Mouse (Mus musculus): ENCODE results near the gene Polr3g. TPM values are rescaled to one million over a fixed set of nuclear protein-coding genes. Genes with fewer than 3 reads are reported as not detected.

Gene Polr3g
- 15.8 and 16.9 TPM in 2 replicates for polyA plus RNA-seq (2014; fragmentation: Nextera tagmentation; extraction: Ambion mirVana)

DNA sequence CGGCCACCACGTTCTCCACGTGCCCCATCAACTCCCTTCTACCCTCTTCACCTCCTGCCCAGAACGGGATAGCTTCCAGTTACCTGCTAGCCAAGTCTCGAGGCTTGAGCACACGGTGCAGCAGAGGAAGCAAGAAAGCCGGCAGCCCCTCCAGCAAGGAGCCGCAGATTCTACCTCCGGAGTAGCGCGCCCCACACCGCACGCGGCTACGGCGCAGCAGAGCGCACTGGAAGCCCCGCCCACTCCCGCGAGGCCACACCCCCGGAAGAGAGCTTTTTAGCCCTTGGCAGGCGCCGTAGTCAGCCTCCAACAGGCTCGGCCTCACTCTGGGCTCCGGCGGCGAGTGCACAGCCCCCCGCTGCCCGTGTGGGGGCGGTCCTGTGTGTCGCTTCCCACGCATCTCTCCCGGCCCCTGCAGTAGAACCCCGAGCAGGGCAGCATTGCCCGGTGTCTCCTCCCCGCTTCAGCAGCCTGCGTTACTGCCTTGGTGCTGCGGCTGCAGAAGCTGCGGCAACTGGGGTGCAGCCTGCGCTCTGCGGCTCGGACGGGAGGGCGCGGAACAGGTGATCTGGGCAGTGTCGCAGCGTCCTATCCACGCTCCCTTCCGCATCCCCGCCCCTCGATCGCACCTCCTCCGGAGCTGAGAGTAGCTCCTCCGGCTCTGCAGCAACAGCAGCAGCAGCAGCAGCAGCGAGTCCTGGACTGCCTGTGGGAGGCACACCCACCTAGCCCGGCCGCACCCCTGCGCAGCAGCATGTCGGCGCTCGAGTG, at the start of gene Polr3g, which contains the start of gene Mblac2:
Polr3g (minus strand) TSS at position 239 of the 771 bp plus-strand sequence.
Mblac2 (plus strand) TSS at position 567 of the 771 bp plus-strand sequence.
- H3K4me1 ChIP-seq (ENCODE audit: control insufficient read depth in 2 of 2, insufficient read depth in 2 of 2, low read length in 2 of 2), result peaks cover 0 to 19% of the 10 kb centered on the region in 2 experiments
- H3K9ac ChIP-seq (ENCODE audit: low read length), result peak within 1 kb of the TSS; percentile 79
- H3K9me3 ChIP-seq (ENCODE audit: control insufficient read depth, low read length), result no peaks in the 10 kb centered on the region
- no peaks in the 10 kb centered on the region for H3K27me3 ChIP-seq (ENCODE audit: control insufficient read depth, insufficient read depth, low read length)
- H3K4me2 ChIP-seq (ENCODE audit: low read length), result peak within 1 kb of the TSS; percentile 93
- no peaks in the 10 kb centered on the region for H3K36me3 ChIP-seq (ENCODE audit: control insufficient read depth, insufficient read depth, low read length)
- ATAC-seq (ENCODE audit: insufficient number of reproducible peaks, insufficient read depth, low FRiP score, low read depth), result peak; percentile 95
- WGBS, result under 1% methylated on average over 61 of the region's 61 CpGs
- peak within 1 kb of the TSS; percentile 64 to 83 for H3K27ac ChIP-seq (replicated peaks in 1 of 2; ENCODE audit: control insufficient read depth in 1 of 2, insufficient read depth in 1 of 2, low read depth in 2 of 2, low read length in 2 of 2)
- peak within 1 kb of the TSS; percentile 64 to 82 for H3K4me3 ChIP-seq (ENCODE audit: control insufficient read depth in 1 of 2, insufficient read depth in 1 of 2, low read depth in 1 of 2, low read length in 2 of 2)

DNA sequence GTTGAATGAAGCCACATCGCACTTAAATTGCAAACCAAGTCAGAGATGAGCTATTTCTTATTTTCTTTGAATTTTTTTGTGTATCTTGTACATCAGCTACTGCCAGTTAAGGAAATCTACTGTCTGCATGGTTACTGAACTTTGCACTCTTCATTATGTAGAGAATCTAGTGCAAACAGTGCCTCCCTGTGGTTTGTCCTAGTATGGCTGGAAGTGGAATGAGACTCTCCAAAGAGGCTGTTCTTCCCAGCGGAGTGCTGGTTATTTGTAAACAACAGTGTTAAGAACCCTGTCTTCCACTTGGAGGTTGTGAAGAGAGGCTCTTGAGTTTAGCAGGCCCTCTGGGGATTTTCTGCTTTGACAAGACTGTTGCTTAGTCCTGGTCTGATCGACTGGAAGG, 49.6 kb upstream of the Polr3g start:
- Histone ChIP-seq H3K9ac (ENCODE audit: low read length) (no peak overlapping the region), H3K36me3 (ENCODE audit: control insufficient read depth, insufficient read depth, low read length) (no peaks in the 10 kb centered on the region), H3K9me3 (ENCODE audit: control insufficient read depth, low read length) (no peaks in the 10 kb centered on the region), H3K4me1 (ENCODE audit: control insufficient read depth in 2 of 2, insufficient read depth in 2 of 2, low read length in 2 of 2) (no peaks in the 10 kb centered on the region), H3K27me3 (ENCODE audit: control insufficient read depth, insufficient read depth, low read length) (no peaks in the 10 kb centered on the region), H3K4me3 (ENCODE audit: control insufficient read depth in 1 of 2, insufficient read depth in 1 of 2, low read depth in 1 of 2, low read length in 2 of 2) (no peak overlapping the region), H3K4me2 (ENCODE audit: low read length) (no peak overlapping the region), H3K27ac (replicated peaks in 1 of 2; ENCODE audit: control insufficient read depth in 1 of 2, insufficient read depth in 1 of 2, low read depth in 2 of 2, low read length in 2 of 2) (no peak overlapping the region)
- no peak for ATAC-seq (ENCODE audit: insufficient number of reproducible peaks, insufficient read depth, low FRiP score, low read depth)
- WGBS, result 15% methylated on average over 3 of the region's 3 CpGs

DNA sequence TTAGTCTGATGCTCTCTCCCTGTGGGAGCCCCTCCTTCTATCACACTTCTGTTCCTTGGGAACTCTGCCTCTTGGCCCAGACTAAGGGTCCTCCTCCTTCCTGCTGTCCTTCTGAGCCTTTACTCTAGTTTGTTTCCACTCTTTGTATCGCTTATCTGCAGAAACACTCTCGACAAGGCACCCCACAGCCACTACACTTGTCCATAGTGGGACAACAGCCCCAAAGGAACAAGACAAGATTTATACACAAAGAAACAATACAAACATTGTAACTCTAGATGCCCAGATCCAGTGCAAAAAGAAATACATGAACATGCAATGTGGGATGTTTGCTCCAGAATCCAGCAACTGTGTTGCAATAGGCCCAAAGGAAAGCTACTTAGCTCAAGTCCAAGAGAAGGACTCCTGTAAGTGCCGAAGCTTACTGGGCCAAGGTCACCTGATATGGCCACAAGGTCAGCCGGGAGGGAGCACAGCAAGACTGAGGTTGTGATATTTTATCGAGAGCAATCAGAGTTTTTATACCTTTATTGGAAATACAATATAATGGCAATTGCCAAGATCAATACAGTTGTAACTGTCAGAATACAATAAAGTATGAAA, 46.3 kb upstream of the Polr3g start:
- Histone ChIP-seq H3K4me1 (ENCODE audit: control insufficient read depth in 2 of 2, insufficient read depth in 2 of 2, low read length in 2 of 2) (no peaks in the 10 kb centered on the region), H3K4me3 (ENCODE audit: control insufficient read depth in 1 of 2, insufficient read depth in 1 of 2, low read depth in 1 of 2, low read length in 2 of 2) (no peak overlapping the region), H3K27ac (replicated peaks in 1 of 2; ENCODE audit: control insufficient read depth in 1 of 2, insufficient read depth in 1 of 2, low read depth in 2 of 2, low read length in 2 of 2) (no peak overlapping the region), H3K9ac (ENCODE audit: low read length) (no peak overlapping the region), H3K9me3 (ENCODE audit: control insufficient read depth, low read length) (no peaks in the 10 kb centered on the region), H3K27me3 (ENCODE audit: control insufficient read depth, insufficient read depth, low read length) (no peaks in the 10 kb centered on the region), H3K36me3 (ENCODE audit: control insufficient read depth, insufficient read depth, low read length) (no peaks in the 10 kb centered on the region), H3K4me2 (ENCODE audit: low read length) (no peak overlapping the region)
- 70% methylated on average over 5 of the region's 5 CpGs for whole genome bisulfite sequencing
- ATAC-seq (ENCODE audit: insufficient number of reproducible peaks, insufficient read depth, low FRiP score, low read depth), result no peak

DNA sequence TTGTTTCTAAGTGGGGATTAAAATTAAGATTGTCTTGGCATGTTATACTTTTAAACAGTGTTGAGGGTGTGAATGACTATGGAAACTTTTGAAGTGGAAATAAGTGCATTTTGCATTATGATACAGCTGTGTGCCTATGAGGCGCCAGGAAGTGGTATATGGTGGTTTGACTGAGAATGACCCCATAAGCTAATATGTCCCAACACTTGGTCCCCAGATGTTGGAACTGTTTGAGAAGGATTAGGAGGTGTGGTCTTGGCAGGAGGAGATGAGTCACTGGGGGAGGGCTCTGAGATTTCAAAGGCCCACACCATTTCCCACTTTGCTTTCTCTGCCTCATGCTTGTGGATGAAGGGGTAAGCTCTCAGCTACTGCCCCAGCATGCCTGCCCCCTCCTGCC, 44.5 kb upstream of the Polr3g start:
- Histone ChIP-seq H3K4me1 (ENCODE audit: control insufficient read depth in 2 of 2, insufficient read depth in 2 of 2, low read length in 2 of 2) (no peaks in the 10 kb centered on the region), H3K27me3 (ENCODE audit: control insufficient read depth, insufficient read depth, low read length) (no peaks in the 10 kb centered on the region), H3K4me3 (ENCODE audit: control insufficient read depth in 1 of 2, insufficient read depth in 1 of 2, low read depth in 1 of 2, low read length in 2 of 2) (no peak overlapping the region), H3K27ac (replicated peaks in 1 of 2; ENCODE audit: control insufficient read depth in 1 of 2, insufficient read depth in 1 of 2, low read depth in 2 of 2, low read length in 2 of 2) (0 out of 4 replicates have a peak overlapping the region, but pooled peaks of 1 of the 2 experiments have one; percentile 33), H3K36me3 (ENCODE audit: control insufficient read depth, insufficient read depth, low read length) (no peaks in the 10 kb centered on the region), H3K4me2 (ENCODE audit: low read length) (no peak overlapping the region), H3K9me3 (ENCODE audit: control insufficient read depth, low read length) (no peaks in the 10 kb centered on the region), H3K9ac (ENCODE audit: low read length) (no peak overlapping the region)
- no peak for ATAC-seq (ENCODE audit: insufficient number of reproducible peaks, insufficient read depth, low FRiP score, low read depth)
- WGBS, result 91% methylated on average over 1 of the region's 1 CpGs

DNA sequence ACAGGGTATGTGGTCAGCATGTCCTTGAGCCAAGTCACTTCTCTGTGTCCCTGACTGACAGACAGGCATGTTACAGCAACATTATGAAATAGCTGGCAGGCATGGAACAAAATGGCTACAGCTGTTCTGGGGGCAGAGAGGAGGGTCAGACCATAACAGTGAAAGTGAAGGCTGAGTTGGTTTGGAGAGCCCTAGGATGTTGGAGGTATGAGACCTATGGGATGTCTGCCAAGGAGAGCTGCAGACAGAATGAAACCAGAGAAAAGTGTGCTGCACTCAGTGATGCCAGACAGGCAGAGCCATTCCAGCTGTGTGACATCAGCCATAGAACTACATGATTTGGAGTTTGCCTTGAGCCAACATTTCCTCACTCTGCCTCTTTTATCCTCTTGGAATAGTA, 44.1 kb upstream of the Polr3g start:
- 0 out of 4 replicates have a peak overlapping the region, but pooled peaks of 1 of the 2 experiments have one; percentile 52 for H3K27ac ChIP-seq (replicated peaks in 1 of 2; ENCODE audit: control insufficient read depth in 1 of 2, insufficient read depth in 1 of 2, low read depth in 2 of 2, low read length in 2 of 2)
- no peaks in the 10 kb centered on the region for H3K4me1 ChIP-seq (ENCODE audit: control insufficient read depth in 2 of 2, insufficient read depth in 2 of 2, low read length in 2 of 2)
- H3K27me3 ChIP-seq (ENCODE audit: control insufficient read depth, insufficient read depth, low read length), result no peaks in the 10 kb centered on the region
- no peak overlapping the region for H3K9ac ChIP-seq (ENCODE audit: low read length)
- no peaks in the 10 kb centered on the region for H3K36me3 ChIP-seq (ENCODE audit: control insufficient read depth, insufficient read depth, low read length)
- 0 out of 2 replicates have a peak, but pooled peaks have one; percentile 61 for ATAC-seq (ENCODE audit: insufficient number of reproducible peaks, insufficient read depth, low FRiP score, low read depth)
- H3K9me3 ChIP-seq (ENCODE audit: control insufficient read depth, low read length), result no peaks in the 10 kb centered on the region
- no peak overlapping the region for H3K4me3 ChIP-seq (ENCODE audit: control insufficient read depth in 1 of 2, insufficient read depth in 1 of 2, low read depth in 1 of 2, low read length in 2 of 2)
- no peak overlapping the region for H3K4me2 ChIP-seq (ENCODE audit: low read length)

DNA sequence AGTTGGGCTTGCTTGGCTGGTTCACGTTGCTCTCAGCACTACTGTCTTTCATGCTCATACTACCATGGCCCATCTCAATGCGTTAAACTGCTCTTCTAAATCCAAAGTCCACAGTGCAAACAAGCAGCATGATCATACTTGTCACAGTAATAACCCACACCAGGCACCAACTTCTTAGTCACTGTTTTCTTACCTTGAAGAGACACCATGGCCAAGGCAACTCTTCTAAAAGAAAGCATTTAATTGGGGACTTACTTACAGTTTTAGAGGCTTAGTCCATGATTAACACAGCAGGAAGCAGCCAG, 33.2 kb upstream of the Polr3g start:
- Histone ChIP-seq H3K4me3 (ENCODE audit: control insufficient read depth in 1 of 2, insufficient read depth in 1 of 2, low read depth in 1 of 2, low read length in 2 of 2) (no peak overlapping the region), H3K27me3 (ENCODE audit: control insufficient read depth, insufficient read depth, low read length) (no peaks in the 10 kb centered on the region), H3K9ac (ENCODE audit: low read length) (no peak overlapping the region), H3K36me3 (ENCODE audit: control insufficient read depth, insufficient read depth, low read length) (no peaks in the 10 kb centered on the region), H3K4me1 (ENCODE audit: control insufficient read depth in 2 of 2, insufficient read depth in 2 of 2, low read length in 2 of 2) (no peaks in the 10 kb centered on the region), H3K9me3 (ENCODE audit: control insufficient read depth, low read length) (0 out of 2 replicates have a peak, but pooled peaks cover 3% of the 10 kb centered on the region), H3K4me2 (ENCODE audit: low read length) (no peak overlapping the region), H3K27ac (replicated peaks in 1 of 2; ENCODE audit: control insufficient read depth in 1 of 2, insufficient read depth in 1 of 2, low read depth in 2 of 2, low read length in 2 of 2) (no peak overlapping the region)
- ATAC-seq (ENCODE audit: insufficient number of reproducible peaks, insufficient read depth, low FRiP score, low read depth), result no peak
- 41% methylated on average over 2 of the region's 2 CpGs for WGBS

DNA sequence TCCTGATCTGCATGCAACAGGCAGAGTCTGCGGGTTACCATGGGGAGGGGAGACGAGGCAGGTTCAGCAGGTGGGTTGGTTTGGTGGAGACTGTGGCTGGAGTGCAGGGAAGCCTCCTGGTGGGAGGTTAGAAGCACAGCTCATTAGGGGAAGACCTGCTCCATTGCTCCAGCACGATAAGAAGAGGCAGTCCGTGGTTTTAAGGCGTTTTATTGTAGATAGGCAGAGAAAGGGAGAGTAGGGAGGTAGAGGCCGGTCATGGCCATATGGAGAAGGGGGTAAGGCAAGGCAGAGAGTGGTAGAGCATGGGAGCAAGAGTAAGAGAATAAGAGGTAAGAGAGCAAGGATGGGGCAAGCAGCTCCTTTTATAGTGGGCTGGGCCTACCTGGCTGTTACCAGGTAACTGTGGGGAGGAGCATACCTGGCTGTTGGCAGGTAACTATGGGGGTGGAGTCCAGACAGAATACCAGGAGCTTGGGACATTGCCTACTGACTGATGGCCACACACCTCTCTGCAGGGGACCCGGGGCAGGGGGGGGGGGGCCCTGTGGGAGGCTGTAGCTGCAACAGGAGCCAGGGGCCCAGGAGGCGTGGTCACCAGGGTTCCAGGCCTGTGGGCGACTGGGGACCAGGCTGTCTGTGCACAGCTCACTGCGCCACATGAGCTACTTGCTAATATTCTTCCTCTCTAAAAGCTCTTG, 32.7 kb upstream of the Polr3g start:
- 49% methylated on average over 9 of the region's 10 CpGs for WGBS
- no peak for ATAC-seq (ENCODE audit: insufficient number of reproducible peaks, insufficient read depth, low FRiP score, low read depth)
- Histone ChIP-seq H3K4me3 (ENCODE audit: control insufficient read depth in 1 of 2, insufficient read depth in 1 of 2, low read depth in 1 of 2, low read length in 2 of 2) (no peak overlapping the region), H3K4me1 (ENCODE audit: control insufficient read depth in 2 of 2, insufficient read depth in 2 of 2, low read length in 2 of 2) (no peaks in the 10 kb centered on the region), H3K4me2 (ENCODE audit: low read length) (no peak overlapping the region), H3K27me3 (ENCODE audit: control insufficient read depth, insufficient read depth, low read length) (no peaks in the 10 kb centered on the region), H3K9ac (ENCODE audit: low read length) (no peak overlapping the region), H3K27ac (replicated peaks in 1 of 2; ENCODE audit: control insufficient read depth in 1 of 2, insufficient read depth in 1 of 2, low read depth in 2 of 2, low read length in 2 of 2) (no peak overlapping the region), H3K36me3 (ENCODE audit: control insufficient read depth, insufficient read depth, low read length) (no peaks in the 10 kb centered on the region), H3K9me3 (ENCODE audit: control insufficient read depth, low read length) (0 out of 2 replicates have a peak, but pooled peaks cover 3% of the 10 kb centered on the region)
